Mouse (Mus musculus) stomach, embryonic 14.5 days (tissue): ENCODE measurements at regions not wholly inside any gene's neighbourhood (a gene's known extent, or its start where the extent isn't known, plus 50 kb on each side); places are given as distances from the start of the nearest gene placed in this dataset.

ENCODE experiments used
- ATAC-seq: fragments of 200-750 bp; cut with Nextera tagmentation; 2 replicates; pipeline ENCODE4 v1.8.0; 2017; ENCODE audit warnings: low read depth, moderate TSS enrichment; ENCODE audit not compliant: insufficient number of reproducible peaks, insufficient read depth, low FRiP score
- H3K27ac ChIP-seq: fragments of 300-500 bp; sonication (generic); 2 replicates; pipeline ENCODE4 v1.5.1; 2014; ENCODE audit warnings: mild to moderate bottlenecking, low read length, moderate library complexity, mixed read lengths
- H3K27me3 ChIP-seq: fragments of 300-500 bp; sonication (generic); 2 replicates; pipeline ENCODE4 v1.6.1; 2014; ENCODE audit warnings: low read length, control low read depth, mixed read lengths; ENCODE audit not compliant: control insufficient read depth, insufficient read depth
- H3K36me3 ChIP-seq: fragments of 300-500 bp; sonication (generic); 2 replicates; pipeline ENCODE4 v1.6.1; 2014; ENCODE audit warnings: mild to moderate bottlenecking, control low read depth, low read length, moderate library complexity, mixed read lengths; ENCODE audit not compliant: control insufficient read depth, insufficient read depth
- H3K4me1 ChIP-seq: fragments of 300-500 bp; sonication (generic); 2 replicates; pipeline ENCODE4 v1.6.1; 2014; ENCODE audit warnings: low read length, control low read depth, mixed read lengths; ENCODE audit not compliant: control insufficient read depth, insufficient read depth
- H3K4me2 ChIP-seq: fragments of 300-500 bp; sonication (generic); replicated peaks from 2 replicates; pipeline ENCODE4 v1.6.1; 2014; ENCODE audit warnings: low read depth, low read length, control low read depth
- H3K4me3 ChIP-seq: fragments of 300-500 bp; sonication (generic); 2 replicates; pipeline ENCODE4 v1.5.1; 2014; ENCODE audit warnings: low read depth, low read length, control low read depth
- H3K9ac ChIP-seq: fragments of 300-500 bp; sonication (generic); replicated peaks from 2 replicates; pipeline ENCODE4 v1.6.1; 2014; ENCODE audit warnings: low read depth, mild to moderate bottlenecking, control low read depth, low read length, moderate library complexity, mixed read lengths
- H3K9me3 ChIP-seq: fragments of 300-500 bp; sonication (generic); 2 replicates; pipeline ENCODE4 v1.6.1; 2016; ENCODE audit warnings: low read depth, low read length, control low read depth; ENCODE audit not compliant: control insufficient read depth
- WGBS: fragments of 180-500 bp; shearing (Covaris S2); extraction: QIAGEN DNeasy Blood & Tissue Kit; methylation state at CpG from one replicate; pipeline ENCODE4 v1.1.7; 2014; 5-methylcytosine and 5-hydroxymethylcytosine counted together

GRCm38 (mm10) chr14:105999801-106000200, 103.2 kb upstream of the Spry2 start:
- no peak overlapping the region for H3K9ac ChIP-seq
- H3K27ac ChIP-seq: no peak overlapping the region
- no peak for ATAC-seq
- no peaks in the 10 kb centered on the region for H3K36me3 ChIP-seq
- H3K4me2 ChIP-seq: no peak overlapping the region
- no peaks in the 10 kb centered on the region for H3K27me3 ChIP-seq
- 59% methylated on average over 6 of the region's 6 CpGs for WGBS
- no peaks in the 10 kb centered on the region for H3K4me1 ChIP-seq
- H3K4me3 ChIP-seq: no peak overlapping the region
- H3K9me3 ChIP-seq: no peaks in the 10 kb centered on the region

- Histone ChIP-seq H3K9me3 (0 out of 2 replicates have a peak, but pooled peaks cover 4% of the 10 kb centered on the region), H3K4me3 (no peak overlapping the region), H3K36me3 (no peaks in the 10 kb centered on the region), H3K9ac (no peak overlapping the region), H3K4me2 (no peak overlapping the region), H3K4me1 (no peaks in the 10 kb centered on the region), H3K27me3 (no peaks in the 10 kb centered on the region), H3K27ac (no peak overlapping the region)
- ATAC-seq: no peak
- 80% methylated on average over 2 of the region's 2 CpGs for WGBS
Observed at GRCm38 (mm10) chr14:106007769-106008168, 98.2 kb upstream of the Trim52 start.

- Histone ChIP-seq H3K9me3 (0 out of 2 replicates have a peak, but pooled peaks cover 4% of the 10 kb centered on the region), H3K4me1 (no peaks in the 10 kb centered on the region), H3K9ac (no peak overlapping the region), H3K4me2 (no peak overlapping the region), H3K27ac (no peak overlapping the region), H3K4me3 (no peak overlapping the region), H3K36me3 (no peaks in the 10 kb centered on the region), H3K27me3 (no peaks in the 10 kb centered on the region)
- no peak for ATAC-seq
- WGBS: 55% methylated on average over 3 of the region's 3 CpGs
Observed at GRCm38 (mm10) chr14:106008951-106009350, 97.0 kb upstream of the Trim52 start.

GRCm38 (mm10) chr14:106010961-106011360, 95.0 kb upstream of the Trim52 start:
- no peak overlapping the region for H3K4me2 ChIP-seq
- no peaks in the 10 kb centered on the region for H3K27me3 ChIP-seq
- ATAC-seq: no peak
- WGBS: 89% methylated on average over 6 of the region's 6 CpGs
- H3K9me3 ChIP-seq: 0 out of 2 replicates have a peak, but pooled peaks cover 4% of the 10 kb centered on the region
- H3K4me3 ChIP-seq: no peak overlapping the region
- H3K4me1 ChIP-seq: no peaks in the 10 kb centered on the region
- no peak overlapping the region for H3K9ac ChIP-seq
- no peaks in the 10 kb centered on the region for H3K36me3 ChIP-seq
- H3K27ac ChIP-seq: no peak overlapping the region

GRCm38 (mm10) chr14:106011991-106012427, 94.0 kb upstream of the Trim52 start:
- H3K9me3 ChIP-seq: 0 out of 2 replicates have a peak, but pooled peaks cover 4% of the 10 kb centered on the region
- H3K4me2 ChIP-seq: no peak overlapping the region
- no peak overlapping the region for H3K9ac ChIP-seq
- no peak for ATAC-seq
- no peaks in the 10 kb centered on the region for H3K36me3 ChIP-seq
- H3K4me3 ChIP-seq: no peak overlapping the region
- no peaks in the 10 kb centered on the region for H3K27me3 ChIP-seq
- H3K27ac ChIP-seq: no peak overlapping the region
- H3K4me1 ChIP-seq: no peaks in the 10 kb centered on the region
- 69% methylated on average over 6 of the region's 6 CpGs for WGBS

- Histone ChIP-seq H3K4me2 (no peak overlapping the region), H3K27me3 (no peaks in the 10 kb centered on the region), H3K36me3 (no peaks in the 10 kb centered on the region), H3K9me3 (no peaks in the 10 kb centered on the region), H3K27ac (no peak overlapping the region), H3K4me1 (no peaks in the 10 kb centered on the region), H3K4me3 (no peak overlapping the region), H3K9ac (no peak overlapping the region)
- 90% methylated on average over 7 of the region's 7 CpGs for WGBS
- no peak for ATAC-seq
Observed at GRCm38 (mm10) chr14:106022806-106023205, 83.2 kb upstream of the Trim52 start.

- 77% methylated on average over 4 of the region's 4 CpGs for WGBS
- no peak overlapping the region for H3K4me3 ChIP-seq
- no peaks in the 10 kb centered on the region for H3K36me3 ChIP-seq
- H3K4me2 ChIP-seq: no peak overlapping the region
- no peaks in the 10 kb centered on the region; the same call in 1 of the 2 replicates for H3K9me3 ChIP-seq
- H3K4me1 ChIP-seq: no peaks in the 10 kb centered on the region
- no peak overlapping the region for H3K27ac ChIP-seq
- H3K27me3 ChIP-seq: no peaks in the 10 kb centered on the region
- no peak overlapping the region for H3K9ac ChIP-seq
- no peak for ATAC-seq
Observed at GRCm38 (mm10) chr14:106026815-106027214, 79.2 kb upstream of the Trim52 start.

- no peak overlapping the region for H3K9ac ChIP-seq
- H3K27me3 ChIP-seq: no peaks in the 10 kb centered on the region
- H3K4me2 ChIP-seq: no peak overlapping the region
- H3K9me3 ChIP-seq: no peaks in the 10 kb centered on the region; the same call in 1 of the 2 replicates
- H3K36me3 ChIP-seq: no peaks in the 10 kb centered on the region
- no peak overlapping the region for H3K27ac ChIP-seq
- no peaks in the 10 kb centered on the region for H3K4me1 ChIP-seq
- 52% methylated on average over 5 of the region's 5 CpGs for WGBS
- ATAC-seq: no peak
- H3K4me3 ChIP-seq: no peak overlapping the region
Observed at GRCm38 (mm10) chr14:106027686-106028085, 78.3 kb upstream of the Trim52 start.

GRCm38 (mm10) chr14:106031094-106031493, 74.9 kb upstream of the Trim52 start:
- Histone ChIP-seq H3K9me3 (no peaks in the 10 kb centered on the region; the same call in 1 of the 2 replicates), H3K4me3 (no peak overlapping the region), H3K4me2 (no peak overlapping the region), H3K27me3 (no peaks in the 10 kb centered on the region), H3K36me3 (no peaks in the 10 kb centered on the region), H3K9ac (no peak overlapping the region), H3K4me1 (no peaks in the 10 kb centered on the region), H3K27ac (no peak overlapping the region)
- no peak for ATAC-seq
- 93% methylated on average over 1 of the region's 1 CpGs for WGBS
